Mouse (Mus musculus) c-Kit-positive CD71-positive TER-119-negative erythroid progenitor cells, embryonic 14.5 days (primary cell): ENCODE measurements around the gene Tbx19.

Source experiments
- DNase-seq: peaks from one replicate; pipeline ENCODE4 v3.0.0-alpha.2; 2013; ENCODE audit warnings: low read depth

The Tbx19 gene

GRCm38 (mm10) chr1:165114460-165115175 is 46.0 kb downstream of the Tbx19 start:
- DNase-seq: peak; percentile 57

GRCm38 (mm10) chr1:165113700-165114099 is 46.9 kb downstream of the Tbx19 start:
- DNase-seq: no peak

GRCm38 (mm10) chr1:165110659-165111058 is 49.9 kb downstream of the Tbx19 start:
- no peak for DNase-seq

GRCm38 (mm10) chr1:165109135-165109534 is 51.4 kb downstream of the Tbx19 start:
- no peak for DNase-seq

GRCm38 (mm10) chr1:165108477-165108876 is 52.1 kb downstream of the Tbx19 start:
- DNase-seq: no peak

- DNase-seq: no peak
Measured at GRCm38 (mm10) chr1:165106011-165106385, 54.6 kb downstream of the Tbx19 start.

- peak; percentile 60 for DNase-seq
Measured at GRCm38 (mm10) chr1:165105270-165106010, 55.1 kb downstream of the Tbx19 start.

GRCm38 (mm10) chr1:165104707-165105259 is 55.8 kb downstream of the Tbx19 start:
- peak; percentile 48 for DNase-seq

GRCm38 (mm10) chr1:165099569-165099968 is 61.0 kb downstream of the Tbx19 start:
- no peak for DNase-seq

- no peak for DNase-seq
Measured at GRCm38 (mm10) chr1:165094871-165095270, 65.7 kb downstream of the Tbx19 start.

- no peak for DNase-seq
Measured at GRCm38 (mm10) chr1:165091721-165092120, 68.9 kb downstream of the Tbx19 start.

GRCm38 (mm10) chr1:165089556-165089955 is 71.0 kb downstream of the Tbx19 start:
- no peak for DNase-seq
